In genomic region chr9:99355971-99356370, GRCm38 (mm10) we compare ENCODE assay signal across 24 mouse cellular contexts. TPM values are rescaled to one million over a fixed set of nuclear protein-coding genes. Genes with fewer than 3 reads are reported as not detected.
DNase-seq lines count a peak whose midpoint lies in the region; ATAC-seq lines count a peak whose summit lies in the region.
"Had no signal": no experiment of that assay in that cellular context is flagged by ENCODE, and none has a peak within 500 bp of the region (broad histone marks: within the 10 kb centered on the region; RNA-seq: fewer than 3 reads in every experiment).

No protein-coding gene starts in this region.

- no peaks in the 10 kb centered on the region for H3K9me3 ChIP-seq in hindbrain, embryonic 10.5 days
- no peaks in the 10 kb centered on the region for H3K9me3 ChIP-seq in hindbrain, embryonic 11.5 days (ENCODE audit: control insufficient read depth, low read length)
- H3K9me3 ChIP-seq in midbrain, embryonic 10.5 days (replicated peaks): no peaks in the 10 kb centered on the region
- H3K9me3 ChIP-seq in midbrain, embryonic 15.5 days: no peaks in the 10 kb centered on the region
- H3K9me3 ChIP-seq: embryonic facial prominence, embryonic 15.5 days; forebrain, embryonic 10.5 days; forebrain, embryonic 15.5 days; heart, embryonic 15.5 days; hindbrain, embryonic 12.5 days had no signal

- no peak for ATAC-seq in hindbrain, embryonic 11.5 days (ENCODE audit: low FRiP score)
- no peak for ATAC-seq in midbrain, embryonic 15.5 days (replicated peaks)
- ATAC-seq in frontal cortex, adult (ENCODE audit: low TSS enrichment): no peak
- ATAC-seq: forebrain, embryonic 15.5 days; hindbrain, embryonic 16.5 days; inflammation-experienced regulatory T-cells, adult 6 months had no signal

- H3K27me3 ChIP-seq in hindbrain, embryonic 10.5 days (ENCODE audit: insufficient read depth, poor library complexity, severe bottlenecking): peaks cover 63% of the 10 kb centered on the region
- peaks cover 28% of the 10 kb centered on the region for H3K27me3 ChIP-seq in hindbrain, embryonic 11.5 days (ENCODE audit: control insufficient read depth, insufficient read depth, low read length)
- H3K27me3 ChIP-seq in midbrain, embryonic 10.5 days (ENCODE audit: low read depth, poor library complexity, severe bottlenecking): peaks cover 62% of the 10 kb centered on the region
- peaks cover 44% of the 10 kb centered on the region for H3K27me3 ChIP-seq in midbrain, embryonic 15.5 days (replicated peaks)
- H3K27me3 ChIP-seq: CH12.LX had no signal

- peaks cover 25% of the 10 kb centered on the region for H3K4me1 ChIP-seq in hindbrain, embryonic 10.5 days (replicated peaks)
- H3K4me1 ChIP-seq in hindbrain, embryonic 11.5 days (replicated peaks; ENCODE audit: control insufficient read depth, insufficient read depth, low read length): peaks cover 7% of the 10 kb centered on the region; the same call in 1 of the 2 replicates
- H3K4me1 ChIP-seq in midbrain, embryonic 10.5 days: peaks cover 25% of the 10 kb centered on the region
- H3K4me1 ChIP-seq in midbrain, embryonic 15.5 days: peaks cover 14% of the 10 kb centered on the region

- peak; percentile 33 for DNase-seq in hindbrain, embryonic 10.5 days (ENCODE audit: low spot score)
- no peak for DNase-seq in hindbrain, embryonic 11.5 days (ENCODE audit: low spot score)
- peak; percentile 35 for DNase-seq in midbrain, embryonic 10.5 days (ENCODE audit: low spot score)
- peak; percentile 40 for DNase-seq in embryo, embryonic 10.5 days (ENCODE audit: low spot score)
- no peak for DNase-seq in layer of hippocampus, adult 8-10 months (ENCODE audit: low spot score in 2 of 2)
- DNase-seq: adrenal gland, adult 8-10 months; adrenal gland, postnatal 36 days; cerebellum, adult 8-10 months; cerebellum, postnatal 14 days; gastrocnemius, postnatal 14 days; heart, adult 2 months had no signal

- H3K27ac ChIP-seq in hindbrain, embryonic 10.5 days: no peak overlapping the region
- no peak overlapping the region for H3K27ac ChIP-seq in hindbrain, embryonic 11.5 days (ENCODE audit: low read depth, low read length)
- no peak overlapping the region for H3K27ac ChIP-seq in midbrain, embryonic 10.5 days (replicated peaks)
- no peak overlapping the region for H3K27ac ChIP-seq in midbrain, embryonic 15.5 days
- H3K27ac ChIP-seq: embryonic facial prominence, embryonic 15.5 days; forebrain, embryonic 10.5 days; forebrain, embryonic 15.5 days; heart, adult 2 months; heart, embryonic 15.5 days; hindbrain, embryonic 12.5 days had no signal

- H3K9ac ChIP-seq in hindbrain, embryonic 11.5 days (ENCODE audit: low read depth, low read length): no peak overlapping the region
- no peak overlapping the region for H3K9ac ChIP-seq in midbrain, embryonic 15.5 days
- H3K9ac ChIP-seq: embryonic facial prominence, embryonic 15.5 days; forebrain, embryonic 15.5 days; heart, embryonic 15.5 days; hindbrain, embryonic 12.5 days had no signal

- no peak overlapping the region for H3K4me3 ChIP-seq in hindbrain, embryonic 10.5 days
- no peak overlapping the region for H3K4me3 ChIP-seq in hindbrain, embryonic 11.5 days (ENCODE audit: low read depth, low read length)
- no peak overlapping the region for H3K4me3 ChIP-seq in midbrain, embryonic 10.5 days
- no peak overlapping the region for H3K4me3 ChIP-seq in midbrain, embryonic 15.5 days
- H3K4me3 ChIP-seq: embryonic facial prominence, embryonic 15.5 days; erythroblast, embryonic 14.5 days; forebrain, embryonic 10.5 days; forebrain, embryonic 15.5 days; heart, adult 2 months; heart, embryonic 15.5 days; hindbrain, embryonic 12.5 days had no signal

- WGBS in hindbrain, embryonic 10.5 days: 13% methylated on average over 5 of the region's 5 CpGs
- WGBS in hindbrain, embryonic 11.5 days: 21% methylated on average over 5 of the region's 5 CpGs
- 11% methylated on average over 5 of the region's 5 CpGs for WGBS in midbrain, embryonic 10.5 days
- WGBS in midbrain, embryonic 15.5 days: 22% methylated on average over 5 of the region's 5 CpGs

- H3K36me3 ChIP-seq in hindbrain, embryonic 10.5 days: no peaks in the 10 kb centered on the region
- H3K36me3 ChIP-seq in hindbrain, embryonic 11.5 days (ENCODE audit: control insufficient read depth, insufficient read depth, low read length): no peaks in the 10 kb centered on the region
- no peaks in the 10 kb centered on the region for H3K36me3 ChIP-seq in midbrain, embryonic 10.5 days
- no peaks in the 10 kb centered on the region for H3K36me3 ChIP-seq in midbrain, embryonic 15.5 days (replicated peaks)
- H3K36me3 ChIP-seq: embryonic facial prominence, embryonic 15.5 days; forebrain, embryonic 10.5 days; forebrain, embryonic 15.5 days; heart, embryonic 15.5 days; hindbrain, embryonic 12.5 days had no signal

- no peak overlapping the region for H3K4me2 ChIP-seq in hindbrain, embryonic 11.5 days (replicated peaks; ENCODE audit: low read depth, low read length)
- H3K4me2 ChIP-seq in midbrain, embryonic 15.5 days: no peak overlapping the region
- H3K4me2 ChIP-seq: embryonic facial prominence, embryonic 15.5 days; forebrain, embryonic 15.5 days; heart, embryonic 11.5 days; heart, embryonic 15.5 days; hindbrain, embryonic 12.5 days had no signal

RNA-seq across cellular contexts. Expression of gene Esyt3, which starts 2.4 kb away (rescaled TPM):
- 0.34 and 0.37 TPM in 2 replicates for polyA plus RNA-seq in hindbrain, embryonic 10.5 days (2016; fragmentation: Nextera tagmentation; extraction: Ambion mirVana)
- polyA plus RNA-seq in hindbrain, embryonic 11.5 days (2014; fragmentation: Nextera tagmentation; extraction: Ambion mirVana): 0.15 and 0.36 TPM in 2 replicates
- polyA plus RNA-seq in midbrain, embryonic 10.5 days (2016; fragmentation: Nextera tagmentation; extraction: Ambion mirVana): 0.10 and 0.27 TPM in 2 replicates
- 0.63 and 0.75 TPM in 2 replicates for polyA plus RNA-seq in midbrain, embryonic 15.5 days (2015; fragmentation: Nextera tagmentation; extraction: Ambion mirVana)
- 1 to 10 TPM; 1.4 to 4.0 (median 2.6) TPM for total RNA-seq in layer of hippocampus, adult 8-10 months (2022)
- total RNA-seq: CH12.LX; gastrocnemius, adult 18-20 months had no signal
- polyA plus RNA-seq: erythroblast, embryonic 14.5 days had no signal

Comparison
In these comparisons a context has a peak if more than half of its experiments do, and no peak if none do; other contexts are left out.
1. DNase-seq: peak in hindbrain, embryonic 10.5 days (single experiment), midbrain, embryonic 10.5 days (single experiment) and embryo, embryonic 10.5 days (single experiment); none in hindbrain, embryonic 11.5 days (single experiment) and layer of hippocampus, adult 8-10 months (0 of 2).